Mouse (Mus musculus) frontal cortex, postnatal 10 days (tissue): Measurements from ENCODE around the gene Tmem255b.

Experiments
- DNase-seq, 2 experiments: peaks; one replicate each; pipeline ENCODE4 v3.0.0; 2022; ENCODE audit warnings: low spot score in 2 of 2, mixed read lengths in 1 of 2

Tmem255b gene

DNA sequence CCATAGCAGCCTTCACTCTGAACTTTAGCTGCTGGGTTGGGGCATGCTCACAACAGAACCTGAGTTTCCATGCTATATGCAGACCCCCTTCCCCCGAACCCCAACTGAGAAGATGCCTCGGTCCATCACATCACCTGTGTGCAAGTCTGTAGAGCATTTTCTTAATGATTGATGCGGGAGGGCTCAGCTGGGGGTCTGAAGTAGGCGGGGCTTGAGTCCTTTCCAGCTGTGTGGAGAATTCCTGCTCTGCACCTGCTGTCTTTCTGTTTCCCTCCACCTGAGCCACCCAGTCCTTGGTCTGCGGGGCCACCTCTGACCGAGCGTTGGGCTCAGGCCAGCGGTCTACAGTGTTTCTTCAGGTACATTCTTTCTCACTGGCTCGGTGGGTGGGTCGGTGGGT is at the start of gene Tmem255b:
Gene Tmem255b, plus strand, starts transcription at position 301 of the 400 bp plus-strand sequence.
- DNase-seq: no peak

DNA sequence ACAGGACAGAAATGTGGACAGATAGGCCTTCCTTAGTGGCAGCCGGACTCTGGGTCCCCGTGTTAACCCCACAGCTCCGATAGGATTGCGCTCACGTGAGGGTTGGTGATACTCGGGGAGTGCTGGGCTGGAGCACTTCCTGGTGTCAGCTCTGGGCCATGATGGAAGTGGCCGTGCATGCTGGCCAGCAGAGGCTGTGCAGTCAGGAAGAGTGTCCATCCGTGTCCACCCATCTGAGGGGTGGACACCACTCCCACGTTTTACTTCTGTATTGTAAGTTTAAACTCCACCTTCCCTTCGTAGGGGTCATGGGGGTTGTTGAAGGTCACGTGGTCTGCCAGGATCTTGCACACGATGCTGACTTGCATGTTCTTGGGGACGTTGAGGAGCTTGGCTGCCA is 48.6 kb upstream of the Tmem255b start:
- no peak for DNase-seq

DNA sequence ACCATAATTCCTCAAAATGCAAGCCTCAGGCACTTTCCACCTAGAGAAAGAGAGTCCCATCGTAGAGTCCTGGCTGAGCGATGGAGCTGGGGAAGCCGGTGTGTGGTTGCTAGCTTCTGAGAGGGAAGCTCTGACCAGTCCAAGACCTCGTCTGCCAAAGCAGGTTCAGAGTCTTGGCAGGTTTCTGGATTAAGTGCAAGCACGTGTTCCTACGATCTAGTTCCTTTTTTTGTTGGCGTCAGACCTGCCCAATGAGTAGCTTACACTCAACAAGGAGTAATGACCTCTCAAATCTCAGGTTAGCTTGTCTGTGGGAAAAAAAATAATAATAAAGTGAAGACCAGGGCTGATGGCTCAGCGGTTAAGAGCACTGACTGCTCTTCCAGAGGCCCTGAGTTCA is 47.3 kb upstream of the Tmem255b start:
- no peak for DNase-seq

DNA sequence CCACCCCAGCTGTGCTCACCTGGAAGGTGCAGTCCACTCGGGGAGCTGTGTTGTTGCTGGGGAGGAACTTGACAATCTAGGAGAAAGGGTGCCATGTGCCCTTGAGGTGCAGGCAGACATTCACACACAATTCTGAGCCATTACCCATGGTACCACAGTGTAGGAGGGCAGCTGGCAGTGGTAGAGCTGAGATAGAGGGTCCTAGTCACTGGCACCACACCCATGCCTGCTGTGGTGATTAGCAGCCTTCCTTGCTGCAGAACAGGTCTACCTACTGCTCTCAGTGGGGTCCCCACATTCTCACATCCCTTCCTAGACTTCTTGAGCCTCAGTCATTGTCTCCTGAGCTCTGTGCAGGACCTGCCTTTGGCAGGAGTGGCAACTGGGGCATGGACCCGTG is 46.2 kb upstream of the Tmem255b start:
- no peak for DNase-seq

DNA sequence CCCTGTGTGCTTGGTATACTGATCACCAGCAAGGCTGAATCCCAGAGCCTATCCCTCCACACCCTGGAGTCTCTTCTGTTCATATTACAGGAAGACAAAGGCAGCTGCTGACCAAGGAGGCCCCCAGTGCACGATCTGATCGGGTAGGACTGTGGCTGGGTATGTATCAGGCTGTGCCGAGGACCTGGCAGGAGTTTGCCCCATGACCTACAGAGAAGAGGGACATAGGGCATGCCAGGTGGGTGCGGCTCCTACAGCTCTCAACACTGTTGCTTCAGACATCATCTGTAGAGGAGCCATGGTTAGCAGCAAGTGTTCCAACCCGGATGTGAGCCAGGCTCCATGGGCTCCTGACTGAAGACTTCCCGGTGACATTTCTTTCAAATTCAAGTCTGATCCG is 41.1 kb upstream of the Tmem255b start:
- DNase-seq: no peak

DNA sequence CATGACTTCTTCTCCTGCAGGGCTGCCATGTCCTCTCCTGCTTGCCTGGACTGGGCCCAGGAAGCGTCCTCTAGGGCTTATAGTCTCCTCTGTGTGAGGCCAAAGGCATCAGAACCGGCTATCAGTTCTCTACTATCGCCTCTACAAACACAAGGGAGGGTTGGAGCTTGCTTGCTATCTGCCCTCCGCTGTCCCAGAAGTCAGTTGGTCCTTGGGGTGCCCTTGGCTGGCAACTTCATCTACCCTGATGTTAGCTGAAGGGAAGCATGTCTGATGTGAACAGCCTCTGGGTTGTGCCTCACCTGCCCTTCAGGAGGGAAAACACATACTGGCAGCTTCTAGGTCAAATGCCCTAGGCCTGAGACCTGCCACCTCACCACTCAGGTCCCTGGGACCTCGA is 38.3 kb upstream of the Tmem255b start, which contains the start of gene Atp4b:
Gene Atp4b, minus strand, starts transcription at position 101 of the 400 bp plus-strand sequence.
- no peak for DNase-seq

DNA sequence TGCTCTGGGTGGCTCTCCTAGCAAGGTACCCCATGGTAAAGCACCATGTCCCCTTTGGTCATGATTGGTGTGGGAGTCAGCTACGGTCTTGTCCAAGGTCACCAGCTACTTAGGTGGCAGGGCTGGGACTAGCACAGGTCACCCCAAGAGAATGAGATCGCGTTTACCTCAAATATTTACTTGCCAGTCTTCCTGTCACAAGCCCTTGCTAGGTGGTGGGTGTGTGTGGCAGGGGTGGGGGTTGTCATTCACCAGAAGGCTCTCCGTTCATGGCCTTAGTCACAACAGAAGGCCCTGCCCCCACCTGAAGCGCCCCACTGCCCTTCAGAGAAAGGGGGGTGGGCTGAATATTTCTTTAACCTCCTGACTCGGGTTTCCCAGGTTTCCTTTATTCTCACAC is 31.5 kb upstream of the Tmem255b start:
- DNase-seq: no peak

DNA sequence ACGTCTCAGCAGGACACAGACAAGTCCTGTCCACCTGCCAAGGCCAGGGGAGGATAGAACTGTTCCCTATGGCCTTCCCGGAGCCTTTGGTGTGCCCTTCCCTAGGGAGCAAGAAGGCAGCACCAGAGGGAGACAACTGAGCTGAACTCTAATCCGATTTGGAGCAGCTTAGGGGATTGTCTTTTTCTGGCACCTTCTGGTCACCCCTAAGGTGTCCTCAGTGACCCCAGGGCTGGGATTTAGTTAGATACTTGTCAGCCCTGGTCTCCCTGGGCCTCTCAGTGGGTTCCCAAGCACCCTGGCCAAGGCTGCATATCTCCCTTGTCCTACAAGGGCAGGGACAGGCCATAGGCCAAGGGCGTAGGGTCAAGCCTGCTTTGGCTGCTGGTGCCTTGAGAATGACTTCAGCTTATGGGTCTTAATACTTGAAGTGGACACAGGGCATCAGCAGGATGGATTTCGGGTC is 30.3 kb upstream of the Tmem255b start, which contains the start of gene Grk1:
Gene Grk1, plus strand, starts transcription at position 416 of the 466 bp plus-strand sequence.
- no peak for DNase-seq

DNA sequence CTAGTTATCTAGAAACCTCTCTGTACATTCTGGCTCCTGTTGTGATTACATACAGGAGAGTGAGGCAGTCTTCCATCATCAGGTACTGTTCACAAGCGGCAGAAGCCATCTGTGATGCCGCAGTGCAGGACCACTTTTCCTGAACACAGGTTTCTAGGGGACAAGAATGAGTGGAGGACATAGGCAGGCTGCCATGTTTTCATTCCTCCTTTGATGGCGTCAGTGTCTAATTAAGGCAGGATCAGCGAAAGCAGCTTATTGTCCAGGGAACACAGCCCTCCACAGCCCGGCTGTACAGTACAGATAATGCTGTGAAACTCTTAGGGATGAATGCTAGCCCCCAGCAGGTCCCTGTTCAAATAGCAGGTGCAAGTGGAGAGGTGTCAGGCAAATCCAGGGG is 29.0 kb upstream of the Tmem255b start:
- no peak for DNase-seq

DNA sequence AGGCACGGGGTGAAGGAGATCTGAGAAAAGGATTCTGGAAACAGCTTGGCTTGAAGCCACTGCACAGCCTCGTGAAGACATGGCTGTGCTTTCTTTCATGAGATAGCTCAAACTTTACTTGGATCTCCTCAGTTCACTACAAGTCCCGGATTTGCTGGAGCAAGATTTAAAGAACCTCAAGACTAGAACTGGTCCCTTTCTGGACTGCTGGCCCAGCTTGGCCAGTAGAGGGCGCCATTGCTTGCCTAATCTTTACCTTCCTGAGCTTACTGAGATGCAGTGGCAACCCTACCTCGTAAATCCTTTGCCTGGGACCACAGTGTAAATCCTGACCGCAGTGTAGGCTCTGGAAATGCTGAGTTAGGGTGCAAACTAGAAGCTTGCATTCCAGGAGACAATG is 23.4 kb upstream of the Tmem255b start:
- peak in 1 of 2 experiments; percentile 60 for DNase-seq

DNA sequence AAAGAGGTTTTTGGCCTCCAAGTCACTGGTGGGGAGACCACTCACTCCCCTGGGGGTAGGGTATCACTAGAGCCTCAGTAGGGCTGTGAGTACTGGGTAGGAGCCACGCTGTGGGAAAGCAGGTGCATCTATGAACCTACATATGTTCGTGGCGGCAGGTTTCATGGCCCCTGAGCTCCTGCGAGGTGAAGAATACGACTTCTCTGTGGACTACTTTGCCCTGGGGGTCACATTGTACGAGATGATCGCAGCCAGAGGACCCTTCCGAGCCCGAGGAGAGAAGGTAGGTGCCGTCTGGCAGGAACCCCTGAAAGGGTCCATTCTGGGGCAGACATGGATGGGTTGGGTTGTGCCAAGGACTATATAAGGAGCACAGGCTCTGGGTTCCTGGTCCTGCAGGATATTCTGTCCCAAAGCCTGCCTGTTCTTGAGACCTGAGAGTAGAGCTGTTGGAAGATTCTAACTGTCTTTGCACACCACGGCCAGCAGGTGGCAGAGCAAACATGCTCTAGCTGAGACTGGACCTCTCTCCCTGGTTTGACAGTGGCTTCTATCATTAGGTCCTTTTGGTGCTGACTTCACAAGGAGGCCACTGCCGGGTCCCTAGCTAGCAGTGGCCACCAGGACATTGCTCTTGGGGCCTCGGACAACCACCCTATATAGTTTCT is 22.0 kb upstream of the Tmem255b start:
- DNase-seq: peak in 1 of 2 experiments; percentile 50

DNA sequence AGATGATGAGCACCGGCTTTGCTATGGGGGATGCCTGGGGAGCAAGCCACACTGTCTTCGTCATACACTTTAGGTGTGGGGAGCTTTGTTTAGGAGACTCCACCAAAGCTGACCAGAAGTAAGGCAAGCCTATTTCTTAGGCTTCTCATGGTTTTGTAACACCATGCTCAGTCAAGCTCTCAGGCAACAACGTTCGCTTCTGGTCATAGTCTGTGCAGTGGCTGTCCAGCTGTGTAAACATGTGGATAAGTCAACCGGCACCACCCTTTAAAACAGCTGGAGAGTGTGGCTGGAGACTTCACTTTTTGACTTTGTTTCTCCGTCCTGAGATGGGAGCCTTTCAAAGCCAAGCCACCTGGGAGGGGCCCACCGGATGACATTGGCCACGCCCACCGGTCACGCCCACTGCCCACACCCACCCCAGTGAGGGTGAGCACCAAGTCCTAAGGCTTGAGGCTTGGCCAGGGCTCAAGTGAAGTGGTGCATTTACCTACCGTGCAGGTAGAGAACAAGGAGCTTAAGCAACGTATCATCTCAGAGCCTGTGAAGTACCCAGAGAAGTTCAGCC is 21.1 kb upstream of the Tmem255b start:
- DNase-seq: no peak

DNA sequence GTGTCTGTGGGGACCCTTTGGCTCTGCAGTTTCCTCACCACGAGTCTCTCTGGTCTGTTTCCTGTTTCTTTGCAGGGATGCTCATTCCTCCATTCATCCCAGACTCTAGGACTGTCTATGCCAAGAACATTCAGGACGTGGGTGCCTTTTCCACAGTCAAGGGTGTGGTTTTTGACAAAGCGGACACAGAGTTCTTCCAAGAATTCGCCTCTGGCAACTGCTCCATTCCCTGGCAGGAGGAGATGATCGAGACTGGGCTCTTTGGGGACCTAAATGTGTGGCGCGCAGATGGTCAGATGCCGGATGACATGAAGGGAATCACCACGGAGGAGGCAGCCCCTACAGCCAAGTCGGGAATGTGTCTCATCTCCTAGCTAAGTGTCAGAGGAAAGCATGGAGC is 19.1 kb upstream of the Tmem255b start:
- DNase-seq: no peak

DNA sequence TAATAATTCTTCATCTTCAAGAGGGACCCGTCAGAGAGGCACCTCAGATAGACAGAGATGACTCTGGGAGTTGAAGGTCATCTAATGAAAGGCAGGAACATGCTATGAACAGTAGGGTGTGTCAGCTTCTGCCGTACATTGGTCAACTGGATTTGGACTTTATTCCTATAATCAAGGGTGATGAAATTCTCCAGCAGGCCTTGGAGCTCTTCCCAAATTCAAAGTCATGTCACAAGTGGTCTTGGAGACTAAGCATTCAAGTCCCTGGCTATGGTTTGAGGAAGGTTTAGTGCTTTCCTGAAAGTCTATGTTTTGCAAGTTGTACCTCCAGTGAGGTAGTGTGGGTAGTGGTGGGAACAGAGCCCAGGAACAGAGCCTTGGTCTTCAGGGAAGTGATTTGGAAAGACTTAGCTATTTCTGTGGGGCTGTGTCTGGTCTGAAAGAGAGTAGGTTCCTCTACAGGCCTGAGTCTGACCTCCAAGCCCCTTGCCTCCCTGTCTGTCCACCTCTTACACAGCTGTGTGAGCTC is 15.8 kb upstream of the Tmem255b start:
- no peak for DNase-seq

DNA sequence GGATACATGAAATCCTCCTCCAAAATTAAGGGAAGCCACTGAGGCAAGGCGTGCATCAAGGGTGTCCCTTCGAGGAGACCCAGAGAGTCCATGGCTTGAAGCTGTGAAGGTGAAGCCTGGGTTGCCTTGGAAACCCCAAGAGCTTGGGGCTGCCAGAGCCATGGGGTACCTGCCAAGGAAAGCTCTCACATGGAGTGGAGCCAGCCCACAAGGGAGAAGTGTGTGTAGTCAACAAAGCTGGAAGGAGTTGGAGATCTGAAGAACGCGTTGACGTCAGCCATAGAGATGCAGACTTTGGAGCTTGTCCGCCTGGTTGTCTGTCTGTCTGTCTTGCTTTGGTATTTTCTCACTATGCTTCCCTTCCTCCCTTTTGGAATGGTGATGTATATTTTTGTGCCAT is 14.0 kb upstream of the Tmem255b start:
- no peak for DNase-seq

DNA sequence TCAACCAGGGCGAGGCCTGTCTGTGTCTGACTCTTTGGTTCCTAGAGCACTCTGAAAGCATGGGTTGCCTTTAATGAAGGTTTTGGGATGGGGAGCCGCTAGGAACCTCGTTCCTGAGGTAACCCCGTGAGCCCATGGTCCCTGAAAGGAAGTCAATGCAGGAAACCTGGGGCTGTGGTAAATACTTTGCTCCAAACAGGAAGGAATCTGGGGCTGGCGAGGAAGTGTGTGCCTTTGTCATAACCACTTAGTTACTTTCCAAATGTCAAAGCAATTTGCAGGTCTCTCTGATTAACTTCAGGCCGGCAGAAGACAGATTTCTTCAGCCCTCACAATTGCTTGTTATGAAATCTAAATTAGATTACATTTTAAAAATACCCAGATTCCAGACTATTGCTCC is 7.6 kb upstream of the Tmem255b start:
- DNase-seq: no peak

DNA sequence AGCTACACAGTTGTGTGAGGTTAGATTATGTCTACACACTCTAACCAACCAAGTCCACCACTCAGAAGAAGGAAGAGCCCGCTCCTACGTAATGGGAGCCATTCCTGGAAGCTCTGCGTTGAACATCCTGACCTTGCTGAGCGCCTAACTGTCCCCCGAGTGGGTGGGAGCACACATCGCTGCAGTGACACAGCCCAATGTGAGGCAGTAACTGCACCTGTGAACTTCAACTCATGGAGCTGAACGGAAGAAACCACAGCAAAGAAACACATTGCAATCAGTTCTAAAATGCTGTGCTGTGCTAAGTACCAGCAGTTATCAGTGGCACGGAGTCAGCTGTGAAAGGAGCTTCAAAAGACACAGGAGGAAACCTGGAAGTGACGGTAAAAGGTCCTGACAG is 6.8 kb upstream of the Tmem255b start:
- no peak for DNase-seq

DNA sequence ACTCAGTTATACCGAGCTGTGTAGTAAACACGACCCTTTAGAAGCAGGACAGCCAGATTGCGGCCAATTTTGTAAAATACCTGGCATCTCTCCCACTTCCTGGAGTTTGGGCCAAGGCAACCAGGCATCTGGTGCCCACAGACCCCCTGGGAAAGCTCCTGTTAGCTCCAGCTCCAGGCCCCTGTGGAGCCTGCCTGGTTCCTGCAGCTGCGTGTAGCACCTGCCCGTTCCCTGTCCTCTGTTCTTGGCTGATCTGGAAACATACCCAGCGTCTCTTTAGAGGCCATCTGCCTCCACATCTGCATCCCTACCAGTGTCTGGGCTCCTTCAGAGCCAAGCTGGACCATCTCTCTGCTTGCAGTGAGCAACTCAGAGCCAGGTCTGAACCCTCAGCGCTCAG is 4.6 kb upstream of the Tmem255b start:
- no peak for DNase-seq

DNA sequence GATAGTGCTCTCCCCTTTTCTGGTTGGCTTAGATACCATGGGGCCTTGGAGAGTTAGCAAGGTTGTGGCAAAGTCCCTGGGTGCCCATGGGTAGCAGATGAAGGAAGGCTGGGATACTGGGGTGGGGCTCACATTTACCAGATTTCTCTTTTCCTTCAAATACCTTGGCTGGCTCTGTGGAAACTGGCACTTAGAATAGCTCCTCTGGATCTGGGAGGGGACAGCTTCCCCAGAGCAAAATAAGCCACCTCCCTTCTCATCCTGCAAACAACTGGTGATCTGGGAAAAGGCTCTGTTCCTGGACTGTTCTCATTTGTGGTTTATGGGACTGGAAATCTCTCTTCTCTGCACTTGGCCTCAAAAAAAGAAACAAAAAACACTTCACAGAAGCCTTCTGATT is 4.1 kb upstream of the Tmem255b start:
- no peak for DNase-seq

DNA sequence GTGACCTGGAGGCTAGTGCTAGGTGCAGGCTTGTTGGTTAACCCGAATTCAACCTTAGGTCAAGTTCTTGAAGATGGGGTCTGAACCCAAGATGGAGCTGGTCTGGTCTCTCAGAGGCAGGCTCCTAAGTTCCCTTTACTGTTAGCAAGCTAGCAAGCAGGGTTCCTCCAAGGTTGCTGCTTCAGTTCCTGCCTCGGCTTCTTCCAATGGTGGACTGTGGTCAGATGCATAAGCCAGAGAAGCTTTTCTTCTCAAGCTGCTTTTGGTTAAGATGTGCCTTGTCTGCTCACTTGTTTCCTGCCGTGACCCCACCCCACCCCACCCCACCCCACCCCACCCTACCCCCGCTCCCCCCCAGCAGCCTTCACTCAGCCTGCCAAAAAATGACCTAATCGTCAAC is 1.9 kb upstream of the Tmem255b start:
- DNase-seq: no peak

DNA sequence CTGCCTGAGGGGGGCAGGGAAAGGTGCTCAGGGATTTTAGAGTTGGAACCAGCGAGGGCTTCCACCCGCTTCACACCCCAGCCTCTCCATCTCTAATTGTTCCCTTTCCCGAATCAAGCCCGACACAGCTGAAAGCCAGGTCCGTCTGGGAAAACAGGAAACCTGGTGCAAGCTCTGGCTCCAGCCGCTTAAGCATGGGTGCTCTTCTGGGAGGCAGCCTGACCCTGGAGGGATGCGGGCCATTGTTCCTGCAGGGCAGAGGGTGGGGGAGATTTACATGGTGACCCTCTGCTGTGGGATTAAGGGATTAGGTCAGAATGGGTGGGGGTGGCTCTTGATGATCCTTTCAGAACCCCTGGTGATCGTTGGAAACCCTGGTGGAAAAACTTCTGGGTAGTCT is 1.1 kb downstream of the Tmem255b start:
- no peak for DNase-seq

DNA sequence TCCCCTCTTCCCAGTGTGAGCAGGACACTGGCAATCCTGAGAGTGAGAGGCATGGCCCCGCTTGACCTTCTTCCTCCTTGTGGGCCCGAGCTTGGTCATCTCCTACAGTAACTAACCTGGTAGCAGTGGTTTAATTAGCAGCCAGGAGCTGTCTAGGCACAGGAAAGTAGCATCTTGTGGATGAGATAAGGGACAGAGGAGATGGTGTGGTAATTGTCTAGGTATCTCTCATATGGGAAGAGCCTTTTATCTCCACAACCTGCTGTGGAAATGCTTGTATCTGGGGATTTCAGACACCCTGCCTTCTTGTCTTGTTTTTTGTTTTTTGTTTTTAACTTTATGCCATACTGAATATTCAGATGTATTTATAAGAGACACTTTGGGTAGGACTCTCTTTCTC is 2.5 kb downstream of the Tmem255b start:
- no peak for DNase-seq

DNA sequence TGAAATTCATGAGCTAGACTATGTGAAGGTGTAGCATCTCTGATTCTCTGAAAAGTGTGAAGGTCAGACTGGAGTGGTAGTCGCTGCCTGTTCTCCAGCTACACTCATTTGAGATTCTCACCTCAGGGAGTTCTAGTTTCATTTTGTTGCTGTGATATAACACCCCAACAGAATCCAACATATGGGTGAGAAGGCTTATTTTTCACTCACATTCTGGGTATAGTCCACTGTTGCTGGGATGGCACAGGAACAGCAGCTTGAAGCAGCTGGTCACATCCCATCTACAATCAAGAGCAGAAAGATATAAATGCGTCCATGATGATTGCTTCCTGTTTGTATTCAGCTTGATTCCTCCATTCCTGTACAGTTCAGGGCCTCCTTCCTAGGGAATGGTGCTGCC is 7.2 kb downstream of the Tmem255b start:
- no peak for DNase-seq
